ENCODE assay signal across 11 mouse cellular contexts in the genomic region with DNA sequence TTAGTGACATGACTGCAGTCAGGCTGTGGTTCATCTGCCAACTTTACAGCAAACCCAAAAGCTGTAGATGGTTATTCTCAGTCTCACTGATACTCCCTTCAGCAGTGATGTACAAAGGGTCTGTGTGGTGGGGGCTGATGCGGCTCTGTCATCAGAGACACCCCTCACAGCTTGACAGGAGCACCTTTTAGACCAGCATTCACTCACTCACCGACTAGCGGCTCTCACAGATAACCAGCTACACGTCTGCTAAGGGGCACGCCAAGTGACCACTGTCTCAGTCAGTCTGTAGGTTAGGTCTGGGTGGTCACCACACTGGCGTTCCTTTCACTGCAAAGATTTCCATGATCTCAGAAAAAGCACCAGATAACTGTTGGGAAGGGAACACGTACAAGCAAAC. TPM values are rescaled to one million over a fixed set of nuclear protein-coding genes. Genes with fewer than 3 reads are reported as not detected.
A peak's percentile ranks its signal among the peaks of the same experiment; 100 is the strongest.
DNase-seq lines count a peak whose midpoint lies in the region; ATAC-seq lines count a peak whose summit lies in the region.
"Had no signal": no experiment of that assay in that cellular context is flagged by ENCODE, and none has a peak within 500 bp of the region (broad histone marks: within the 10 kb centered on the region; RNA-seq: fewer than 3 reads in every experiment).

No protein-coding gene starts in this region.

- no peak for ATAC-seq in forebrain, embryonic 15.5 days (replicated peaks)
- ATAC-seq in liver, embryonic 16.5 days (ENCODE audit: low read depth): no peak
- no peak for ATAC-seq in megakaryocyte, adult 5-6 weeks (ENCODE audit: poor library complexity, severe bottlenecking)

- DNase-seq in heart, adult 11 months: peak; percentile 66
- DNase-seq in heart, adult 8-10 months (ENCODE audit: low spot score): no peak
- DNase-seq in cerebellum, adult 9-11 months: peak; percentile 58
- DNase-seq in gastrocnemius, adult 18-20 months (ENCODE audit: low spot score): no peak
- DNase-seq in kidney, postnatal 25 days: no peak
- DNase-seq: adrenal gland, adult 2 months; embryo, embryonic 11 days; kidney, adult 18-20 months had no signal

- no peaks in the 10 kb centered on the region for H3K36me3 ChIP-seq in forebrain, embryonic 15.5 days
- H3K36me3 ChIP-seq in liver, embryonic 16.5 days (ENCODE audit: control insufficient read depth, insufficient read depth): no peaks in the 10 kb centered on the region

- H3K4me3 ChIP-seq in forebrain, embryonic 15.5 days: peak overlapping the region; percentile 2; the same call in 1 of the 2 replicates
- peak overlapping the region; percentile 32 for H3K4me3 ChIP-seq in liver, embryonic 16.5 days (ENCODE audit: low read depth, low read length)

- peak overlapping the region; percentile 7 for H3K4me2 ChIP-seq in forebrain, embryonic 15.5 days (replicated peaks)
- peak overlapping the region; percentile 2 for H3K4me2 ChIP-seq in liver, embryonic 16.5 days (ENCODE audit: low read depth, low read length)

- H3K9ac ChIP-seq in forebrain, embryonic 15.5 days (replicated peaks): no peak overlapping the region
- H3K9ac ChIP-seq in liver, embryonic 16.5 days (ENCODE audit: low read depth, low read length): 0 out of 2 replicates have a peak overlapping the region, but pooled peaks have one; percentile 1

- 73% methylated on average over 7 of the region's 7 CpGs for WGBS in forebrain, embryonic 15.5 days
- 45% methylated on average over 7 of the region's 7 CpGs for WGBS in liver, embryonic 16.5 days (ENCODE audit: insufficient replicate concordance)

- peaks cover 29% of the 10 kb centered on the region for H3K4me1 ChIP-seq in forebrain, embryonic 15.5 days
- H3K4me1 ChIP-seq in liver, embryonic 16.5 days (ENCODE audit: control insufficient read depth, low read depth, low read length): peaks cover 31% of the 10 kb centered on the region

- no peaks in the 10 kb centered on the region for H3K9me3 ChIP-seq in forebrain, embryonic 15.5 days
- no peaks in the 10 kb centered on the region for H3K9me3 ChIP-seq in liver, embryonic 16.5 days (replicated peaks; ENCODE audit: control insufficient read depth, low read length)

- peaks cover 38% of the 10 kb centered on the region for H3K27me3 ChIP-seq in forebrain, embryonic 15.5 days
- peaks cover 70% of the 10 kb centered on the region for H3K27me3 ChIP-seq in liver, embryonic 16.5 days (ENCODE audit: control insufficient read depth, insufficient read depth, low read depth, low read length)

- H3K27ac ChIP-seq in forebrain, embryonic 15.5 days (replicated peaks): no peak overlapping the region
- no peak overlapping the region for H3K27ac ChIP-seq in liver, embryonic 16.5 days (ENCODE audit: low read length)

RNA-seq across cellular contexts. Expression of a gene that starts 2.0 kb away (rescaled TPM):
- total RNA-seq in heart, adult 8-10 months (2022): 1 to 10 TPM; 3.2 to 4.2 (median 4.1) TPM
- polyA plus RNA-seq in forebrain, embryonic 15.5 days (2015; fragmentation: Nextera tagmentation; extraction: Ambion mirVana): 46.7 and 47.6 TPM in 2 replicates
- polyA plus RNA-seq in liver, embryonic 16.5 days (2015; fragmentation: Nextera tagmentation; extraction: Ambion mirVana): 22.0 and 23.9 TPM in 2 replicates
- total RNA-seq in gastrocnemius, adult 18-20 months (2021): 1 to 10 TPM; 2.0 to 2.2 TPM
- total RNA-seq in megakaryocyte, adult 5-6 weeks (2015): 0.14 TPM in 1 of 2 replicates, not detected in the other
- total RNA-seq in megakaryocyte, adult 5-6 weeks (2017): 0.15 and 0.37 TPM in 2 replicates

Comparison
In these comparisons a context has a peak if more than half of its experiments do, and no peak if none do; other contexts are left out.
1. DNase-seq: peak in heart, adult 11 months (single experiment) and cerebellum, adult 9-11 months (single experiment); none in heart, adult 8-10 months (single experiment), gastrocnemius, adult 18-20 months (single experiment) and kidney, postnatal 25 days (0 of 2).